Mouse (Mus musculus): Measurements from ENCODE around the gene Atg4c.

DNA sequence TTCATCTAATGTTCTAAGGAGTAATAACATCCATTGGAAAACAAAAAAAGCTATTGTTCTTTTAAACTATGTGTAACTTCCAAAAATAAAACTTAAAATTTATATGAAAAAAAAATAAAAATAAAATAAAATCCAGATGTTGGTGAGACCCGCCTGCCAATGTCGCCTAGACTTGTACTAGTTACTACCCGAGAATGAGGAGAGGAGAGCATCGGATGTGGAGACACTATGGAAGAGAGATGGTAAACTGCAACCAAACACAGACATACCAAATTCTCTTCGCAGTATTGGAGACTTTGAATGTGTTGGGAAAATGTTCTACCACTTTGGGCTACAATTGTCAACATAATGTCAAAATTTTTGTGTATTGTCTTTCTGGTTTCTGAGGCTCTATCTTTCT, 32.8 kb upstream of the Atg4c start:
- TF ChIP-seq CTCF (IDR thresholded peaks at IDR 0.05) (no peak), POLR2A (IDR thresholded peaks at IDR 0.05; ENCODE audit: insufficient read depth, low read depth, low read length) (no peak), EP300 (IDR thresholded peaks at IDR 0.05; ENCODE audit: insufficient read depth, low read depth, low read length) (no peak)
